Mouse (Mus musculus) cortical plate, adult 2 months (tissue): ENCODE results near the gene Wdr27.

ENCODE experiments used
- CTCF ChIP-seq: fragments of 200-500 bp; IDR thresholded peaks from 2 replicates; pipeline ENCODE4 v1.5.1; 2011; ENCODE audit warnings: mild to moderate bottlenecking, control low read depth, low read length; ENCODE audit not compliant: insufficient read depth; ENCODE audit errors: extremely low read depth
- POLR2A ChIP-seq: fragments of 200-500 bp; IDR thresholded peaks from 2 replicates; pipeline ENCODE4 v1.6.1; 2011; ENCODE audit warnings: mild to moderate bottlenecking, low read length, control low read depth; ENCODE audit not compliant: insufficient read depth; ENCODE audit errors: extremely low read depth

GRCm38 (mm10) chr17:14847709-14848108 is 95.2 kb downstream of the Wdr27 start:
- TF ChIP-seq CTCF = no peak
- no peak for TF ChIP-seq POLR2A
